Mouse (Mus musculus) myocyte (in vitro differentiated cells): Measurements from ENCODE around the gene Meiob.

Source experiments
- CEBPB ChIP-seq: IDR thresholded peaks from 2 replicates; pipeline ENCODE4 v1.6.1; 2011; ENCODE audit warnings: mild to moderate bottlenecking, moderate library complexity; ENCODE audit not compliant: poor library complexity, insufficient read depth, severe bottlenecking
- E2F4 ChIP-seq: IDR thresholded peaks from one replicate; pipeline ENCODE4 v1.6.1; 2011; ENCODE audit warnings: mild to moderate bottlenecking, control low read depth, moderate library complexity; ENCODE audit not compliant: insufficient read depth
- MAX ChIP-seq: IDR thresholded peaks from one replicate; pipeline ENCODE4 v1.6.1; 2011; ENCODE audit warnings: low read depth, mild to moderate bottlenecking, control low read depth
- MYOD1 ChIP-seq, 3 experiments: IDR thresholded peaks; one replicate each; pipeline ENCODE4 v1.6.1; 2011; ENCODE audit warnings: control low read depth in 2 of 3, low read depth in 2 of 3, mild to moderate bottlenecking in 2 of 3, moderate library complexity in 1 of 3; ENCODE audit not compliant: insufficient read length in 2 of 3, control insufficient read depth in 1 of 3
- TCF12 ChIP-seq: IDR thresholded peaks from one replicate; pipeline ENCODE4 v1.6.1; 2011; ENCODE audit warnings: mild to moderate bottlenecking, control low read depth; ENCODE audit not compliant: poor library complexity, insufficient read depth, severe bottlenecking
- USF1 ChIP-seq: IDR thresholded peaks from one replicate; pipeline ENCODE4 v1.6.1; 2011; ENCODE audit warnings: low read depth, mild to moderate bottlenecking, control low read depth, moderate library complexity

GRCm38 (mm10) chr17:24815256-24815655 lies 11.2 kb downstream of the Meiob start:
- TF ChIP-seq TCF12, result no peak
- TF ChIP-seq E2F4, result no peak
- TF ChIP-seq MYOD1 (IDR thresholded peaks at IDR 0.05; ENCODE audit: control insufficient read depth in 1 of 3, insufficient read length in 2 of 3, low read depth in 2 of 3), result no peak
- no peak for TF ChIP-seq CEBPB
- no peak for TF ChIP-seq MAX
- TF ChIP-seq USF1, result no peak
